Mouse (Mus musculus) testis, adult 2 months (tissue): ENCODE measurements around the gene Hdac9.

Source experiments
- CTCF ChIP-seq: fragments of 200-500 bp; IDR thresholded peaks from 2 replicates; pipeline ENCODE4 v1.5.1; 2012; ENCODE audit warnings: low read depth, mild to moderate bottlenecking, inconsistent platforms, low read length, moderate library complexity; ENCODE audit not compliant: control insufficient read depth, insufficient read depth, insufficient replicate concordance
- POLR2A ChIP-seq: fragments of 200-500 bp; IDR thresholded peaks from 2 replicates; pipeline ENCODE4 v1.6.1; 2012; ENCODE audit warnings: low read depth, mild to moderate bottlenecking, inconsistent platforms, low read length, moderate library complexity; ENCODE audit not compliant: control insufficient read depth

DNA sequence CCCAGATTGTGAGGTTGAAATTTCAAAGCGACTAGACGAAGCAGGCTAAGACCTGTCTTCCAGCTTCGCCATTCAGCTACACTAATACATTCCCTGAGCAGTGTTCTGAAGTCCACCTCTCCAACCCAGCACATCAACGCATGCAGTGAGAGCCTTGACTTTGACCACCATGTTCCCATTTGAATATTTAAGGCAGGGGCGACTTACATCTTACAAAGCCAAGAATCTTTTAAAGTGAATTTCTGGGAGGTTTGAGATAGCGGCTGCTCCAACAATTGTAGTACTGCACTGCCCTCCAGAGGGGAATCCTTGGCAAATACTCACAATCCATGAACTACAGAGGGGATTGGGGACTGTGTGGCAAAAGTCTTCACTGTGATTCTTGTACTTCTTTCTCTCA, 258.8 kb downstream of the Hdac9 start:
- TF ChIP-seq CTCF, result no peak
- TF ChIP-seq POLR2A, result no peak
